Comparison of ENCODE assay signal across 20 mouse cellular contexts in the genomic region with DNA sequence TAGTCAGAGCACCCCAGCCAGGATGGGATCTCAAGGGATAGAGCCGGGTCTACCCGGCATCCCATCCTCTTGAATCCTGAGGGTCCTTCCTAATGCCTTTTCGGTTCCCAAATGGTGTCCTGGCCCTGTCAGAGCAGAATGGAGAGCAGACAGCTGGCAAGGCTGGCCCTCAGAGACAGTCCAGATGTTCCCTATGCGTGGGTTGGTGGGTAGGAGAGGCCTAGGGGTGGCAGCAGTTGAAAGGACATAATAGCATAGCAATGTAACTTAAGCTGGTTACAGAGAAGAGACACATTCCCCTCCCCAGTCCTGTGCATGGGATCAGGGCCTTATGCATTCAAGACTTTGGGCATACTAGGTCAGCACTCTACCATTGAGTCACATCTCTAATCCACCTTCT. TPM values are rescaled to one million over a fixed set of nuclear protein-coding genes. Genes with fewer than 3 reads are reported as not detected.
DNase-seq lines count a peak whose midpoint lies in the region; ATAC-seq and TF ChIP-seq lines count a peak whose summit lies in the region.
"Had no signal": no experiment of that assay in that cellular context is flagged by ENCODE, and none has a peak within 500 bp of the region (broad histone marks: within the 10 kb centered on the region; RNA-seq: fewer than 3 reads in every experiment).

No protein-coding gene starts in this region.

- ATAC-seq in forebrain, embryonic 12.5 days (ENCODE audit: low FRiP score): no peak
- no peak for ATAC-seq in forebrain, embryonic 14.5 days
- ATAC-seq in hindbrain, embryonic 14.5 days (ENCODE audit: low FRiP score): no peak
- no peak for ATAC-seq in midbrain, embryonic 11.5 days (ENCODE audit: low FRiP score)
- no peak for ATAC-seq in erythroblast, adult 5-6 weeks (replicated peaks; ENCODE audit: low FRiP score, poor library complexity, severe bottlenecking)
- ATAC-seq: CD4-positive, CD25-positive, alpha-beta regulatory T cell, adult 4 months; intestine, embryonic 16.5 days; midbrain, embryonic 15.5 days had no signal

- no peak overlapping the region for H3K4me3 ChIP-seq in forebrain, embryonic 12.5 days (replicated peaks)
- H3K4me3 ChIP-seq in forebrain, embryonic 14.5 days (ENCODE audit: low read depth, low read length): no peak overlapping the region
- H3K4me3 ChIP-seq in hindbrain, embryonic 10.5 days: no peak overlapping the region
- H3K4me3 ChIP-seq in hindbrain, embryonic 14.5 days (replicated peaks; ENCODE audit: low read length): no peak overlapping the region
- no peak overlapping the region for H3K4me3 ChIP-seq in midbrain, embryonic 10.5 days
- no peak overlapping the region for H3K4me3 ChIP-seq in midbrain, embryonic 11.5 days (ENCODE audit: low read depth, low read length)
- no peak overlapping the region for H3K4me3 ChIP-seq in olfactory bulb, adult 2 months (ENCODE audit: insufficient read depth, low read depth, low read length)
- H3K4me3 ChIP-seq: liver, embryonic 13.5 days; midbrain, embryonic 15.5 days had no signal

- no peak for TF ChIP-seq POLR2A in olfactory bulb, adult 2 months (IDR thresholded peaks at IDR 0.05; ENCODE audit: insufficient read depth, low read depth, low read length)

- H3K27me3 ChIP-seq in forebrain, embryonic 12.5 days: no peaks in the 10 kb centered on the region
- H3K27me3 ChIP-seq in forebrain, embryonic 14.5 days (replicated peaks; ENCODE audit: control insufficient read depth, insufficient read depth, low read length): no peaks in the 10 kb centered on the region
- no peaks in the 10 kb centered on the region for H3K27me3 ChIP-seq in hindbrain, embryonic 10.5 days (ENCODE audit: insufficient read depth, poor library complexity, severe bottlenecking)
- H3K27me3 ChIP-seq in hindbrain, embryonic 14.5 days (ENCODE audit: control insufficient read depth, insufficient read depth, low read length): no peaks in the 10 kb centered on the region
- no peaks in the 10 kb centered on the region for H3K27me3 ChIP-seq in midbrain, embryonic 10.5 days (ENCODE audit: low read depth, poor library complexity, severe bottlenecking)
- no peaks in the 10 kb centered on the region for H3K27me3 ChIP-seq in midbrain, embryonic 11.5 days (ENCODE audit: control insufficient read depth, insufficient read depth, low read length)
- H3K27me3 ChIP-seq: liver, embryonic 13.5 days; midbrain, embryonic 15.5 days had no signal

- H3K27ac ChIP-seq in forebrain, embryonic 12.5 days: peak overlapping the region; percentile 26; the same call in 1 of the 2 replicates
- H3K27ac ChIP-seq in forebrain, embryonic 14.5 days (ENCODE audit: low read depth, low read length): no peak overlapping the region
- 0 out of 2 replicates have a peak overlapping the region, but pooled peaks have one; percentile 29 for H3K27ac ChIP-seq in hindbrain, embryonic 10.5 days
- H3K27ac ChIP-seq in hindbrain, embryonic 14.5 days: no peak overlapping the region
- H3K27ac ChIP-seq in midbrain, embryonic 10.5 days (replicated peaks): 0 out of 2 replicates have a peak overlapping the region, but pooled peaks have one; percentile 18
- H3K27ac ChIP-seq in midbrain, embryonic 11.5 days (ENCODE audit: low read depth, low read length): no peak overlapping the region
- H3K27ac ChIP-seq in olfactory bulb, adult 2 months (ENCODE audit: insufficient read depth, low read depth, low read length): peak overlapping the region; percentile 19; the same call in 1 of the 2 replicates
- H3K27ac ChIP-seq: liver, embryonic 13.5 days; midbrain, embryonic 15.5 days had no signal

- 75% methylated on average over 4 of the region's 4 CpGs for WGBS in forebrain, embryonic 12.5 days
- WGBS in forebrain, embryonic 14.5 days: 90% methylated on average over 4 of the region's 4 CpGs
- WGBS in hindbrain, embryonic 10.5 days: 82% methylated on average over 4 of the region's 4 CpGs
- 68% methylated on average over 4 of the region's 4 CpGs for WGBS in hindbrain, embryonic 14.5 days
- 89% methylated on average over 4 of the region's 4 CpGs for WGBS in midbrain, embryonic 10.5 days
- 87% methylated on average over 4 of the region's 4 CpGs for WGBS in midbrain, embryonic 11.5 days
- 60% methylated on average over 4 of the region's 4 CpGs for WGBS in olfactory bulb, adult 2 months

- H3K4me2 ChIP-seq in forebrain, embryonic 12.5 days: no peak overlapping the region
- no peak overlapping the region for H3K4me2 ChIP-seq in forebrain, embryonic 14.5 days (ENCODE audit: low read length)
- H3K4me2 ChIP-seq in hindbrain, embryonic 14.5 days (replicated peaks): no peak overlapping the region
- no peak overlapping the region for H3K4me2 ChIP-seq in midbrain, embryonic 11.5 days
- H3K4me2 ChIP-seq: liver, embryonic 13.5 days; midbrain, embryonic 15.5 days had no signal

- H3K9ac ChIP-seq in forebrain, embryonic 12.5 days: no peak overlapping the region
- H3K9ac ChIP-seq in forebrain, embryonic 14.5 days (ENCODE audit: low read length): no peak overlapping the region
- H3K9ac ChIP-seq in hindbrain, embryonic 14.5 days: no peak overlapping the region
- no peak overlapping the region for H3K9ac ChIP-seq in midbrain, embryonic 11.5 days (ENCODE audit: low read length)
- H3K9ac ChIP-seq: liver, embryonic 13.5 days; midbrain, embryonic 15.5 days had no signal

- H3K4me1 ChIP-seq in forebrain, embryonic 12.5 days: peaks cover 28% of the 10 kb centered on the region
- H3K4me1 ChIP-seq in forebrain, embryonic 14.5 days (ENCODE audit: control insufficient read depth, insufficient read depth, low read length): no peaks in the 10 kb centered on the region
- peaks cover 61% of the 10 kb centered on the region for H3K4me1 ChIP-seq in hindbrain, embryonic 10.5 days (replicated peaks)
- H3K4me1 ChIP-seq in hindbrain, embryonic 14.5 days (replicated peaks; ENCODE audit: control insufficient read depth, insufficient read depth, low read length): no peaks in the 10 kb centered on the region
- H3K4me1 ChIP-seq in midbrain, embryonic 10.5 days: peaks cover 39% of the 10 kb centered on the region
- peaks cover 7% of the 10 kb centered on the region; the same call in 1 of the 2 replicates for H3K4me1 ChIP-seq in midbrain, embryonic 11.5 days (ENCODE audit: control insufficient read depth, insufficient read depth, low read length)
- peaks cover 67% of the 10 kb centered on the region for H3K4me1 ChIP-seq in olfactory bulb, adult 2 months (ENCODE audit: control insufficient read depth, insufficient read depth, low read length)

- no peaks in the 10 kb centered on the region for H3K9me3 ChIP-seq in forebrain, embryonic 12.5 days
- no peaks in the 10 kb centered on the region for H3K9me3 ChIP-seq in forebrain, embryonic 14.5 days (replicated peaks; ENCODE audit: control insufficient read depth, low read length)
- H3K9me3 ChIP-seq in hindbrain, embryonic 10.5 days: no peaks in the 10 kb centered on the region
- H3K9me3 ChIP-seq in hindbrain, embryonic 14.5 days (ENCODE audit: control insufficient read depth, low read length): no peaks in the 10 kb centered on the region
- H3K9me3 ChIP-seq in midbrain, embryonic 10.5 days (replicated peaks): no peaks in the 10 kb centered on the region
- no peaks in the 10 kb centered on the region for H3K9me3 ChIP-seq in midbrain, embryonic 11.5 days (ENCODE audit: control insufficient read depth, low read length)
- H3K9me3 ChIP-seq: liver, embryonic 13.5 days; midbrain, embryonic 15.5 days had no signal

- no peak for DNase-seq in forebrain, embryonic 14.5 days (ENCODE audit: low spot score)
- no peak for DNase-seq in hindbrain, embryonic 10.5 days (ENCODE audit: low spot score)
- no peak for DNase-seq in hindbrain, embryonic 14.5 days (ENCODE audit: low spot score)
- no peak for DNase-seq in midbrain, embryonic 10.5 days (ENCODE audit: low spot score)
- no peak for DNase-seq in midbrain, embryonic 11.5 days (ENCODE audit: low spot score, missing footprints)
- DNase-seq: adrenal gland, postnatal 14 days; cerebellum, postnatal 36 days; embryo, embryonic 11 days; kidney, postnatal 36 days; liver, embryonic 13.5 days; lung, adult 2 months; lung, postnatal 14 days; thymus, adult 18-20 months; thymus, postnatal 36 days had no signal

- peaks cover 12% of the 10 kb centered on the region for H3K36me3 ChIP-seq in forebrain, embryonic 12.5 days (replicated peaks)
- peaks cover 16% of the 10 kb centered on the region for H3K36me3 ChIP-seq in forebrain, embryonic 14.5 days (ENCODE audit: control insufficient read depth, insufficient read depth, low read length)
- peaks cover 73% of the 10 kb centered on the region for H3K36me3 ChIP-seq in hindbrain, embryonic 10.5 days
- H3K36me3 ChIP-seq in hindbrain, embryonic 14.5 days (replicated peaks; ENCODE audit: control insufficient read depth, insufficient read depth): peaks cover 42% of the 10 kb centered on the region
- H3K36me3 ChIP-seq in midbrain, embryonic 10.5 days: peaks cover 33% of the 10 kb centered on the region
- H3K36me3 ChIP-seq in midbrain, embryonic 11.5 days (ENCODE audit: control insufficient read depth, insufficient read depth, low read length): no peaks in the 10 kb centered on the region
- H3K36me3 ChIP-seq: liver, embryonic 13.5 days had no signal

- no peak for TF ChIP-seq CTCF in olfactory bulb, adult 2 months (IDR thresholded peaks at IDR 0.05; ENCODE audit: insufficient read depth, low read depth, low read length)

RNA-seq across cellular contexts. Expression of gene Gdpd5, which starts 14.2 kb away (rescaled TPM):
- 29.9 and 34.4 TPM in 2 replicates for polyA plus RNA-seq in forebrain, embryonic 12.5 days (2016; fragmentation: Nextera tagmentation; extraction: Ambion mirVana)
- 26.8 and 34.5 TPM in 2 replicates for polyA plus RNA-seq in forebrain, embryonic 14.5 days (2014; fragmentation: Nextera tagmentation; extraction: Ambion mirVana)
- polyA plus RNA-seq in hindbrain, embryonic 10.5 days (2016; fragmentation: Nextera tagmentation; extraction: Ambion mirVana): 33.8 and 43.8 TPM in 2 replicates
- 37.7 and 46.2 TPM in 2 replicates for polyA plus RNA-seq in hindbrain, embryonic 14.5 days (2014; fragmentation: Nextera tagmentation; extraction: Ambion mirVana)
- polyA plus RNA-seq in midbrain, embryonic 10.5 days (2016; fragmentation: Nextera tagmentation; extraction: Ambion mirVana): 23.5 and 28.2 TPM in 2 replicates
- polyA plus RNA-seq in midbrain, embryonic 11.5 days (2014; fragmentation: Nextera tagmentation; extraction: Ambion mirVana): 16.2 and 16.7 TPM in 2 replicates
- not detected in 2 replicates for polyA plus RNA-seq in olfactory bulb, adult 2 months (2012; ENCODE audit: insufficient read depth, insufficient read length, low replicate concordance, missing spikeins)
- total RNA-seq in erythroblast, adult 5-6 weeks (2015; ENCODE audit: low replicate concordance): not detected in 2 replicates
- 0.28 TPM in 1 of 2 replicates, not detected in the other for total RNA-seq in erythroblast, adult 5-6 weeks (2017; ENCODE audit: low replicate concordance)

RNA-seq across cellular contexts. Expression of gene Serpinh1, which starts 42.3 kb away (rescaled TPM):
- polyA plus RNA-seq in forebrain, embryonic 12.5 days (2016; fragmentation: Nextera tagmentation; extraction: Ambion mirVana): 425 and 501 TPM in 2 replicates
- 102 and 115 TPM in 2 replicates for polyA plus RNA-seq in forebrain, embryonic 14.5 days (2014; fragmentation: Nextera tagmentation; extraction: Ambion mirVana)
- 861 and 996 TPM in 2 replicates for polyA plus RNA-seq in hindbrain, embryonic 10.5 days (2016; fragmentation: Nextera tagmentation; extraction: Ambion mirVana)
- polyA plus RNA-seq in hindbrain, embryonic 14.5 days (2014; fragmentation: Nextera tagmentation; extraction: Ambion mirVana): 122 and 128 TPM in 2 replicates
- 789 and 882 TPM in 2 replicates for polyA plus RNA-seq in midbrain, embryonic 10.5 days (2016; fragmentation: Nextera tagmentation; extraction: Ambion mirVana)
- polyA plus RNA-seq in midbrain, embryonic 11.5 days (2014; fragmentation: Nextera tagmentation; extraction: Ambion mirVana): 202 and 210 TPM in 2 replicates
- polyA plus RNA-seq in olfactory bulb, adult 2 months (2012; ENCODE audit: insufficient read depth, insufficient read length, low replicate concordance, missing spikeins): not detected in 2 replicates
- not detected in 2 replicates for total RNA-seq in erythroblast, adult 5-6 weeks (2015; ENCODE audit: low replicate concordance)
- total RNA-seq in erythroblast, adult 5-6 weeks (2017; ENCODE audit: low replicate concordance): 0.09 and 2.4 TPM in 2 replicates

Comparison
In these comparisons a context has a peak if more than half of its experiments do, and no peak if none do; other contexts are left out.
1. H3K27ac ChIP-seq: peak in forebrain, embryonic 12.5 days (single experiment), hindbrain, embryonic 10.5 days (single experiment), midbrain, embryonic 10.5 days (single experiment) and olfactory bulb, adult 2 months (single experiment); none in forebrain, embryonic 14.5 days (single experiment), hindbrain, embryonic 14.5 days (single experiment) and midbrain, embryonic 11.5 days (single experiment).